Mouse (Mus musculus): ENCODE data around the gene Lep. TPM values are rescaled to one million over a fixed set of nuclear protein-coding genes. Genes with fewer than 3 reads are reported as not detected.

Lep gene
- polyA plus RNA-seq, 1 experiment from 2014 or later = not detected

GRCm38 (mm10) chr6:29092904-29093303, 32.9 kb downstream of the Lep start:
- WGBS = 54% methylated on average over 11 of the region's 11 CpGs
- peaks cover 13% of the 10 kb centered on the region for H3K9me3 ChIP-seq (replicated peaks; ENCODE audit: control insufficient read depth, low read length)
- no peak overlapping the region for H3K4me2 ChIP-seq (ENCODE audit: low read depth, low read length)
- no peak overlapping the region for H3K9ac ChIP-seq (ENCODE audit: low read length)
- no peak overlapping the region for H3K4me3 ChIP-seq (ENCODE audit: low read length)
- H3K27ac ChIP-seq (ENCODE audit: low read length) = no peak overlapping the region
- no peak for ATAC-seq (replicated peaks; ENCODE audit: extremely low read depth, insufficient read depth, low FRiP score)
- no peaks in the 10 kb centered on the region for H3K4me1 ChIP-seq (ENCODE audit: control insufficient read depth, insufficient read depth, low read length)
- H3K27me3 ChIP-seq (ENCODE audit: control insufficient read depth, insufficient read depth, low read length) = no peaks in the 10 kb centered on the region; the same call in 1 of the 2 replicates
- H3K36me3 ChIP-seq (ENCODE audit: control insufficient read depth, insufficient read depth) = no peaks in the 10 kb centered on the region

- H3K4me2 ChIP-seq (ENCODE audit: low read depth, low read length) = no peak overlapping the region
- WGBS = 71% methylated on average over 14 of the region's 14 CpGs
- H3K27me3 ChIP-seq (ENCODE audit: control insufficient read depth, insufficient read depth, low read length) = no peaks in the 10 kb centered on the region
- no peak overlapping the region for H3K4me3 ChIP-seq (ENCODE audit: low read length)
- no peak overlapping the region for H3K27ac ChIP-seq (ENCODE audit: low read length)
- no peak overlapping the region for H3K9ac ChIP-seq (ENCODE audit: low read length)
- H3K9me3 ChIP-seq (replicated peaks; ENCODE audit: control insufficient read depth, low read length) = peaks cover 4% of the 10 kb centered on the region; the same call in 1 of the 2 replicates
- no peak for ATAC-seq (replicated peaks; ENCODE audit: extremely low read depth, insufficient read depth, low FRiP score)
- no peaks in the 10 kb centered on the region for H3K36me3 ChIP-seq (ENCODE audit: control insufficient read depth, insufficient read depth)
- no peaks in the 10 kb centered on the region for H3K4me1 ChIP-seq (ENCODE audit: control insufficient read depth, insufficient read depth, low read length)
These were observed 39.6 kb downstream of the Lep start for GRCm38 (mm10) chr6:29099536-29100170.

- no peak overlapping the region for H3K4me2 ChIP-seq (ENCODE audit: low read depth, low read length)
- no peaks in the 10 kb centered on the region for H3K4me1 ChIP-seq (ENCODE audit: control insufficient read depth, insufficient read depth, low read length)
- H3K36me3 ChIP-seq (ENCODE audit: control insufficient read depth, insufficient read depth) = no peaks in the 10 kb centered on the region
- H3K27ac ChIP-seq (ENCODE audit: low read length) = no peak overlapping the region
- H3K9me3 ChIP-seq (replicated peaks; ENCODE audit: control insufficient read depth, low read length) = peaks cover 4% of the 10 kb centered on the region; the same call in 1 of the 2 replicates
- 29% methylated on average over 3 of the region's 3 CpGs for WGBS
- no peaks in the 10 kb centered on the region for H3K27me3 ChIP-seq (ENCODE audit: control insufficient read depth, insufficient read depth, low read length)
- no peak overlapping the region for H3K4me3 ChIP-seq (ENCODE audit: low read length)
- no peak overlapping the region for H3K9ac ChIP-seq (ENCODE audit: low read length)
- ATAC-seq (replicated peaks; ENCODE audit: extremely low read depth, insufficient read depth, low FRiP score) = no peak
These were observed 40.4 kb downstream of the Lep start for GRCm38 (mm10) chr6:29100423-29100822.

- H3K9ac ChIP-seq (ENCODE audit: low read length) = no peak overlapping the region
- H3K4me1 ChIP-seq (ENCODE audit: control insufficient read depth, insufficient read depth, low read length) = no peaks in the 10 kb centered on the region
- 76% methylated on average over 9 of the region's 9 CpGs for WGBS
- H3K27me3 ChIP-seq (ENCODE audit: control insufficient read depth, insufficient read depth, low read length) = no peaks in the 10 kb centered on the region
- ATAC-seq (replicated peaks; ENCODE audit: extremely low read depth, insufficient read depth, low FRiP score) = no peak
- peaks cover 2% of the 10 kb centered on the region; the same call in 1 of the 2 replicates for H3K9me3 ChIP-seq (replicated peaks; ENCODE audit: control insufficient read depth, low read length)
- H3K4me2 ChIP-seq (ENCODE audit: low read depth, low read length) = no peak overlapping the region
- H3K36me3 ChIP-seq (ENCODE audit: control insufficient read depth, insufficient read depth) = no peaks in the 10 kb centered on the region
- H3K27ac ChIP-seq (ENCODE audit: low read length) = no peak overlapping the region
- no peak overlapping the region for H3K4me3 ChIP-seq (ENCODE audit: low read length)
These were observed 41.3 kb downstream of the Lep start for GRCm38 (mm10) chr6:29101248-29101864.

GRCm38 (mm10) chr6:29108376-29108775, 48.4 kb downstream of the Lep start:
- no peak overlapping the region for H3K4me3 ChIP-seq (ENCODE audit: low read length)
- H3K9me3 ChIP-seq (replicated peaks; ENCODE audit: control insufficient read depth, low read length) = peaks cover 13% of the 10 kb centered on the region
- no peaks in the 10 kb centered on the region for H3K27me3 ChIP-seq (ENCODE audit: control insufficient read depth, insufficient read depth, low read length)
- H3K9ac ChIP-seq (ENCODE audit: low read length) = no peak overlapping the region
- no peak for ATAC-seq (replicated peaks; ENCODE audit: extremely low read depth, insufficient read depth, low FRiP score)
- H3K36me3 ChIP-seq (ENCODE audit: control insufficient read depth, insufficient read depth) = no peaks in the 10 kb centered on the region
- H3K4me2 ChIP-seq (ENCODE audit: low read depth, low read length) = no peak overlapping the region
- no peak overlapping the region for H3K27ac ChIP-seq (ENCODE audit: low read length)
- no peaks in the 10 kb centered on the region for H3K4me1 ChIP-seq (ENCODE audit: control insufficient read depth, insufficient read depth, low read length)
- WGBS = 49% methylated on average over 1 of the region's 1 CpGs

GRCm38 (mm10) chr6:29111501-29111900, 51.5 kb downstream of the Lep start:
- peaks cover 13% of the 10 kb centered on the region for H3K9me3 ChIP-seq (replicated peaks; ENCODE audit: control insufficient read depth, low read length)

GRCm38 (mm10) chr6:29115756-29116155, 55.7 kb downstream of the Lep start:
- WGBS = 70% methylated on average over 7 of the region's 7 CpGs
- H3K4me3 ChIP-seq (ENCODE audit: low read length) = no peak overlapping the region
- no peak overlapping the region for H3K27ac ChIP-seq (ENCODE audit: low read length)
- ATAC-seq (replicated peaks; ENCODE audit: extremely low read depth, insufficient read depth, low FRiP score) = no peak
- no peak overlapping the region for H3K9ac ChIP-seq (ENCODE audit: low read length)
- H3K36me3 ChIP-seq (ENCODE audit: control insufficient read depth, insufficient read depth) = no peaks in the 10 kb centered on the region
- no peaks in the 10 kb centered on the region for H3K27me3 ChIP-seq (ENCODE audit: control insufficient read depth, insufficient read depth, low read length)
- 0 out of 2 replicates have a peak, but pooled peaks cover 3% of the 10 kb centered on the region for H3K4me1 ChIP-seq (ENCODE audit: control insufficient read depth, insufficient read depth, low read length)
- H3K4me2 ChIP-seq (ENCODE audit: low read depth, low read length) = no peak overlapping the region
- peaks cover 12% of the 10 kb centered on the region for H3K9me3 ChIP-seq (replicated peaks; ENCODE audit: control insufficient read depth, low read length)

More at GRCm38 (mm10) chr6:29111501-29111900, 51.5 kb downstream of the Lep start:
- no peak overlapping the region for H3K27ac ChIP-seq (ENCODE audit: low read length)
- H3K27me3 ChIP-seq (ENCODE audit: control insufficient read depth, insufficient read depth, low read length) = no peaks in the 10 kb centered on the region
- no peak overlapping the region for H3K4me3 ChIP-seq (ENCODE audit: low read length)
- H3K4me2 ChIP-seq (ENCODE audit: low read depth, low read length) = no peak overlapping the region
- no peak overlapping the region for H3K9ac ChIP-seq (ENCODE audit: low read length)
- 86% methylated on average over 4 of the region's 4 CpGs for WGBS
- ATAC-seq (replicated peaks; ENCODE audit: extremely low read depth, insufficient read depth, low FRiP score) = no peak
- no peaks in the 10 kb centered on the region for H3K36me3 ChIP-seq (ENCODE audit: control insufficient read depth, insufficient read depth)
- no peaks in the 10 kb centered on the region for H3K4me1 ChIP-seq (ENCODE audit: control insufficient read depth, insufficient read depth, low read length)

- WGBS = 48% methylated on average over 7 of the region's 7 CpGs
These were observed 57.5 kb downstream of the Lep start for GRCm38 (mm10) chr6:29117417-29118104.

GRCm38 (mm10) chr6:29118231-29118630, 58.2 kb downstream of the Lep start:
- no peak for ATAC-seq (replicated peaks; ENCODE audit: extremely low read depth, insufficient read depth, low FRiP score)
- no peak overlapping the region for H3K4me3 ChIP-seq (ENCODE audit: low read length)
- H3K9me3 ChIP-seq (replicated peaks; ENCODE audit: control insufficient read depth, low read length) = no peaks in the 10 kb centered on the region
- no peak overlapping the region for H3K27ac ChIP-seq (ENCODE audit: low read length)
- H3K9ac ChIP-seq (ENCODE audit: low read length) = no peak overlapping the region
- no peak overlapping the region for H3K4me2 ChIP-seq (ENCODE audit: low read depth, low read length)
- no peaks in the 10 kb centered on the region for H3K36me3 ChIP-seq (ENCODE audit: control insufficient read depth, insufficient read depth)
- 0 out of 2 replicates have a peak, but pooled peaks cover 3% of the 10 kb centered on the region for H3K4me1 ChIP-seq (ENCODE audit: control insufficient read depth, insufficient read depth, low read length)
- no peaks in the 10 kb centered on the region for H3K27me3 ChIP-seq (ENCODE audit: control insufficient read depth, insufficient read depth, low read length)

More at GRCm38 (mm10) chr6:29117417-29118104, 57.5 kb downstream of the Lep start:
- no peak overlapping the region for H3K27ac ChIP-seq (ENCODE audit: low read length)
- H3K4me2 ChIP-seq (ENCODE audit: low read depth, low read length) = no peak overlapping the region
- H3K36me3 ChIP-seq (ENCODE audit: control insufficient read depth, insufficient read depth) = no peaks in the 10 kb centered on the region
- no peak overlapping the region for H3K4me3 ChIP-seq (ENCODE audit: low read length)
- H3K9me3 ChIP-seq (replicated peaks; ENCODE audit: control insufficient read depth, low read length) = no peaks in the 10 kb centered on the region
- ATAC-seq (replicated peaks; ENCODE audit: extremely low read depth, insufficient read depth, low FRiP score) = no peak
- H3K4me1 ChIP-seq (ENCODE audit: control insufficient read depth, insufficient read depth, low read length) = 0 out of 2 replicates have a peak, but pooled peaks cover 3% of the 10 kb centered on the region
- H3K27me3 ChIP-seq (ENCODE audit: control insufficient read depth, insufficient read depth, low read length) = no peaks in the 10 kb centered on the region
- no peak overlapping the region for H3K9ac ChIP-seq (ENCODE audit: low read length)

Measured in heart, embryonic 16.5 days (tissue).